Mouse (Mus musculus): ENCODE measurements around the gene Gh. TPM values are rescaled to one million over a fixed set of nuclear protein-coding genes. Genes with fewer than 3 reads are reported as not detected.

Gh gene
- total RNA-seq, 4 experiments from 2014 or later, result not detected

DNA sequence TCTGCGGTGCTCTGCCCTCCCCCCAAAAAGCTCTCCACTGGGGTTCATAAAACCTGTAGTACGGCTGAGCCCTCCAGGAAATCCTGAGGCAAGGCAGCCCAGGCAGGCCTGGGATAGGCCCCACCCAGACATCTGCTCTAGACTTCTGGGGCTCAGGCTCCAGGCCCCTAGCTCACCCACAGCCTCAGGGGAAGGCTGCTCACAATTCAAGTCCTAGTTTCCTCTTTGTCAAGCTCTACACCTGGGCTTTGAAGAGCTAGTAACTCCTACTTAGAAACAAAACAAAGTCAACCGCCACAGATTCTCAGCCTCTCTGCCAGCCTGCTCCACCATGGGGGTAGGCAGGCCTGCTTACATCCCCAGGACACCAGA lies 32.6 kb downstream of the Gh start:
- no peak for DNase-seq (ENCODE audit: low spot score)

DNA sequence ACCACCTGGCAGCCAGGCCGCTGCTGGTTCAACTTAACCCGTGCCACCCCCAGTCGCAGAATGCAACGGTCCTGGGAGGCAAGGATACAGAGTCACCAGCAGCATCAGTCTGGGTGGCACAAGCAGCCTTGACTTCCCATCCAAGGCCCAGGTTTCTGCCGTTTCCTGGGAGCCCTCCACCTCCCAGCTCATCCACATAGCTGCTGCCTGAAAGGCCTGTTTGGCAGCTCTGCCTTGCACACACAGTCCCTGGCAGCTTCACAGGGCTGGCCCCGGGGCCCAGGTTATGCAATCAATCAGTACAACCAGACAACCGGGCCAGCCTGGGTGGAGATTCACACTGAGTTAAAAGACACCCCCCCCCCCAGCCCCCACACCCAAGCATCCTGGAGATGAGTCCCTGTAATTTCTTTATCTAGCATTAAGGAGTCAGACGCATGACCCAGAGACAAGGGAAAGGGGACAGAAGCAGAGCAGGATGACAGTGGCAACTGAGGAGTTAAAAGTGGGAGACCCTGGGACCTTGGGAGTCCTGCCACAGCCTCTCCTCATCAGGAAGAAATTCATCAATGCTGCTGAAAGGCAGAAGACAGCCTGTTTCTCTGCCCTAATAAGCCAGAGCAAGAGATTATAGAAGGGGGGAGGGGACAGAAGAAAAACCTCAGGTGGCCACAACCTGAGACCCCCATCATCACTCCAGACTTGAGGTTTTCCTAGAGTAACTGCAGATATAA lies 33.2 kb downstream of the Gh start:
- DNase-seq (ENCODE audit: low spot score), result peak; percentile 87

DNA sequence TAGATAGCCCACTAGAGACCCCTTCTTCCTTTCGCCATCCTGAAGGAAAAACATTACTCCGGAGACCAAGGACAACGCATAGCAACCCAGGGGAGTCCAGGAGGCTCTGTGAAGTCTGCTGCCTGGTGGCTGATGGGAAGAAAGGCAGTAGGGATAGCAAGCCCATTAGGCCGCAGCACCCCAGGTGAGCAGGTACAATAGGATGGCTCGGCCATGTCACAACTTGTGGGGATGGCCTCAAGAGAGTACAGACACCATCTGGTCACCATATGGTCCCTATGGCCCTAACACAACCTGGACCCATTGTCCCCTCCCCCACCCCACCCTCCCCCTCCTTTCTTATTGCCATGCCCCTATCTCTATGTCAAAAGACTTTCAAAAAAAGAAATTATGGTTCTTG lies 33.8 kb downstream of the Gh start:
- no peak for DNase-seq (ENCODE audit: low spot score)

DNA sequence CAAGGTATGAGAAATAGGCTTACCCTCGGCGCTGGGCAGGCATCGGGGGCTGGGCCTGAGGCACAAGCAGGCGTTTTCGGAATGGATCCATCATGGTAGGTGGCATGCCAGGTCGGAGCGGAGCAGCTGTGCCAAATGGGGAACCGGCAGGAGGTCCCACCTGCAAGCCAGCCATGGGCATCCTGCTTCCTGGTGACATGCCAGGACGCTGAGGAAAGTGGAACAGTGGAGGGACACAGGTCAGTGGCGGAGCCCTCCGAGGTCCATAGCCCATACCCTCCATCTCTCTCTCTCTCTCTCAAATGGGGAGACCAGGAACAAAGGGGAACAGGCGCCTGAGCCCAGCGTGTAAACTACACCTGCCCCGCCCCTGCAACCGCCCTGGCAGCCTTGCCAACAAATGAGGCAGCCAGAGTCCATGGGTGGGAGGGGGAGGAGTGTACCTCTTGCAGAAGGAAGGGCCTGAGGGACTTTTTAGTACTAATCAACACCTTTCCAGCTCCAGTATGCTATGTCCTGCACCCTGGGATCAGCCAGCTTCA lies 34.3 kb downstream of the Gh start:
- no peak for DNase-seq (ENCODE audit: low spot score)

DNA sequence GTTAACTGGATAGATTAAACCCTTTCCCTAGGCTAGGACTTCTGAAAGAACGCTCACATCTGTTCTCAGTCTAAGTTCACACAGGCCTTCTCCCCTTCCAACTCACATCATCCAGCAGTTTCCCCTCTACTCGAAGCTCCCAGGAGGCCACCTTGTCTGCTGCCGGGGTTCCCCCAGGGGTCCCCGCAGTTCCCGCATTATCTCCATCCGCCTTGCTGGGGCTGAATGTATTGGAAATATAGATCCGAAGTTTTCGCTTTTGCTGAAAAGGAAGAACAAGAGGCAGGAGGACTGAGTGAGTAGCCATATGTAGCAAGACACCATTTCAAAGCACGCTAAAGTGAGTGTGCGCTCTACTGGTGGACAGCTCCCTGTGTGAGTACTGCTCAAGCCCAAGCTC lies 35.2 kb downstream of the Gh start:
- no peak for DNase-seq (ENCODE audit: low spot score)

DNA sequence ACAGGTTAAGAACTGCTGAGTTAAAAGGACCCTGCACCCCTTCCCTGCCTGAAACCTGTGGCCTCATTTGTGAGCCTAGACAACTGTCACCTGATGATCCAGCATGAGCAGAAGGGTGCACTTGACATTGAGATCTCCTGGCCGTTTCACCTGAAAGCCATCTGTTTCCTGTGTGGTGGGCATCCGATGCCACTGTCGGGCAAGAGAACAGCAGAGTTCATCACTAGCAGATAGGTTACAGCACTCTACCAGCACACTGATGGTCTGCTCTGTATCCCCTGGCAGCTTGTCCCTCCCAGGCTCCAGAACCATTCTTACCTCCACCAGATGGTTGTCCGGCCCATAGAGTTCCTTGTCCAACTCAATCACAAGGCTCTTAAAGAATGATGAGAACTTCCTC lies 36.1 kb downstream of the Gh start:
- DNase-seq (ENCODE audit: low spot score), result no peak

DNA sequence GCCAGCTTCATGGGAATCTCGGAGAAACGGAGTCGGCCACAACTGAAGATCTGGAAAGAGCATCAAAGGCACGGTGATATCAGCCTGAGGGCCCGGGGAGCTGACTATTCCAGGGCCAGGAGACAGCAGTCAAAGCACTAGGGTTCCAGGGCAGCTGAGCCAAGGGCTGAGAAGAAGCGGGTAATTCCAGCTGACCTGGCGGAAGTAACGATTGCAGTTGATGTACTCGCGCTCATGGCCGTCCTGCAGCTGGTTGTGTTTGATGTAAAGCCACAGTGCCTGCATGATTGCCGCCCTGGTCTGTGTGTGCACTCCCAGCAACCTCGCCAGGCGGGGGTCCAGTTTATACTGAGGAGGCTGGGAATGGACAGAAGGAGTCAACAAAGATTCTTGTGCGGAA lies 36.7 kb downstream of the Gh start:
- DNase-seq (ENCODE audit: low spot score), result no peak

DNA sequence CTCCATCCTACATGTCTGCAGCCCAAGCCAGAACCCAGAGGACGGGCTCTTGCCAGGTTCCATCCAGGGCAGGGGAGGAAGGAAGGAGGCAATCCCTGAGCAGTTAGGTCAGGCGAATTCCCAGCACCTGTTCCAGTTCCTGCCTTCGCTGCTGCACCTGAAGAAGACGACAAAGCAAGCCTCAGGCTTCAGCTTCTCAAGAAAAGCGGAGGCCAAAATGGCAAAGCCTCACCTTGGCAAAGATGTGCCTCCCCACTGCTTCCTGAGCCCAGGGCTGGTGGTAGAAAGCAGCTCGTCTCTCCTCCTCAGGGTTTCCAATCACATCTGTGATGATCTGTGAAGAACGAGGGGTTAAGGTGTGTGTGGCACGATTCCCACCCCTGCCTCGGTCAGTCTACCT lies 37.7 kb downstream of the Gh start:
- DNase-seq (ENCODE audit: low spot score), result no peak

DNA sequence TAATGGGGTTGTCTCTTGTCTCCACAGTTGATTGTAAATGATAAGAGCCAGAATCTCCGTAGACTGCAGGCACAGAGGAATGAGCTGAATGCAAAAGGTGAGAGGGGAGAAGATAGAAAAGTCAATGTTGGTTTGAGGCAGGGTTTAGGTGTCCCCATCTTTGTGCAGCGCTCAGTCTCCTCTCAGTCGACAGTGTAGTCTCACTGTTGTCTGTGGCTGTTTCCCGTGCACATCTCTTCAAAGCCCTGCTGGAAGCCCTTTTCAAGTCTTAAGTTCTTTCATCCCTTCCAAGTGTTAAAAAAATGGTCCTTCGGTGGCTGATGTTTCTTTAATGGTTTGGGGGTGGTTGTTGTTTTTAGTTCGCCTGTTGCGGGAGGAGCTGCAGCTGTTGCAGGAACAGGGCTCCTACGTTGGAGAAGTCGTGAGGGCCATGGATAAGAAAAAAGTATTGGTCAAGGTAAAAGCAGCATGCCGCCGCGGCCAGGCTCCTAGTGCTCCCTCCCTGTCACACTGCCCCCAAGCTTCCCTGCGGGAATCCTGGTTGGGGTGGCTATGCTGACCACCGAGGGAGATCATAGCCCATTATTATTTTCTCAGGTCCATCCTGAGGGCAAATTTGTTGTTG lies 40.7 kb downstream of the Gh start:
- DNase-seq (ENCODE audit: low spot score), result no peak

DNA sequence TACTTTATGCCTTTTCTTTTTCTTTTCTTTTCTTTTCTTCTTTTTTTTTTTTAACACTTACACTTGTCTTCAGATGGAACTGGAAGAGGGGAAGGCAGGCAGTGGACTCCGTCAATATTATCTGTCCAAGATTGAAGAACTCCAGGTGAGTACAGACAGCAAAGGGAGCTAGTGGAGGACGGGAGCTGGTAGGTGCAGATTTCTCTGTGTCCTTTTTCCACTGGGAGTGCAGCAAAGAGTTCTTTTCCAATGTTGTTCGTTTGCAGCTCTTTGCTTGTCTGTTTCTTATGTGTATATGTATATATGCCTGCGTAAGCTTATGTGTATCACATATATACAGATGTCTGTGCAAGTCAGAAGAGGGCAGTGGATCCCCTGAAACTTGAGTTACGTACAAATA lies 44.9 kb downstream of the Gh start:
- DNase-seq (ENCODE audit: low spot score), result no peak

DNA sequence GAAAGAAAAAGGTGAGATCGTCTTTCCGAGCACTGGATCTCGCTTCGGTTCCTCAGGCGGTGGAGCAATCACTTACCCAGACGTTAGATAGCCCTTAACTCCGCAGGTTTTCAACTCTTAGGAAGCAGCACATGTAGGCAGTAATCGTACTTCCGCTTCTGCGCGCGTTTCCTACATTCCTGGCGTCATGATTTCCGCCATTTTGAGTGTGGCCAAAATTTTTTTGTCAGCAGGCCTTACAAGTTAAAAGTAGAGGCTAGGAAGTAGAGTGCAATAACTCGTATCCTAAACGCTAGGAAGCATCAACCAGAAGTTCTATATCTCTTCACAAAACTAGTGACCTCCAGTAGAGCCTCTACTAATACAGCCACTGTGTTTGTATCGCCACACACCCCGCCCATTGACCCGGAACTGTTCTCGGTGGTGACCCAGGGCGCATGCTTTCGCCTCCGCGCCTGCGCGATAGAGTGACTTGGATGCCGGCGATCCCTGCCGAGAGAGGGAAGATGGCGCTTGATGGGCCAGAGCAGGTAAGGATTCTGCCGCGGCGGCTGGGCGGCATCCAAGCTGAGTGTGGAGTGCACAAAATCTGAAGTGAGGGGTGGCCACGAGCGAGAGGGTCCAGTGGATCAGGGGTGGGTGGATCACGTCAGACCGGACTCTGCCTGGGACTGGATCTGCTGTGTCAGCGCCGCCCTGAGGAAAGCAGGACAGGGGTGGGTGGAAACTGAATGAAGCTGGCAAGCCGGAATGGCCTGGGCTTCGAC lies 45.8 kb downstream of the Gh start, which contains the start of the genes Ftsj3 and Psmc5:
Ftsj3 (minus strand) TSS at position 395 of the 767 bp plus-strand sequence.
Psmc5 (plus strand) TSS at position 470 of the 767 bp plus-strand sequence.
- peak; percentile 99 for DNase-seq (ENCODE audit: low spot score)

DNA sequence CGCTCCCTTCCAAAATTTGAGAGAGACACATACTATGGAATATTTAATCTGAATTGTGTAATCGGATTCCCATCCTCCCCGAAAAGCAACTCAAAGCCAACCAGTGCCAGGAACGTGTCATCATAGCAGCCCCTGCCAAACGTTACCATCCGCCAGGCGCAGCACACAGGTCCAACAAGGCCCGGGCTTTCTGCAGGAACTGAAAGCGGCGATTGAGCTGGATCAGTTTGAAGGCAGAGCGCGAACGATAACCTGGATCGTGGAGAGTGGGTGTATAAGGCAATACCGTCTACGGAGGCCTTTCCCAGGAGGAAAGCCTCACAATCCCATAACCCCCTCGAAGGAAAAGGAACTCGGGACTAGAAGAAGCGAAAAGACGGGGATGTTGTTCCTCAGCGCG lies 46.5 kb downstream of the Gh start:
- DNase-seq (ENCODE audit: low spot score), result no peak

DNA sequence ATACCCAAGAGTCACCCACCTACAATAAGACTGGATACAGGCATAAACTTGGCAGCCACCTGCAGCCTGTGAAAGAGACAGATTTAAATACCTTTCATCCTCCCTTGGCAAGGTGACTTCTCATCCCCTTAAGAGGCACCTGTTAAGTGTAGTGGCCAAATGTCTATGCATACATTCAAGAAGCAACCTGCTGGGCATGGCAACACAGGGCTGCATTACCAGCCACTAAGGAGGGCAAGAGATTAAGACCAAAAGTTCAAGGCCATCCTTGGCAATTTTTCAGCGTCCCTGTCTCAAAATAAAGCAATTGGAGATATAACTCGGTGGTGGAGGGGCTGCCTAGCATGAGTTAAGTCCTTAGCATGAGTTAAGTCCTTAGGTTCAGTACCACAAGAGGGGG lies 46.9 kb downstream of the Gh start:
- DNase-seq (ENCODE audit: low spot score), result no peak

Other genes with a start within 250 kb of the Gh start
- 10 to 100 TPM; 56.4 to 73.0 (median 65.0) TPM for gene Taco1, start 235.8 kb downstream of the Gh start, total RNA-seq (2022)
- 10 to 100 TPM; 34.7 to 38.5 (median 36.1) TPM for gene Map3k3, start 217.3 kb downstream of the Gh start, total RNA-seq (2022)
- not detected for gene Gm10840, start 141.0 kb downstream of the Gh start, total RNA-seq (2022)
- 1 to 10 TPM; 1.7 to 3.9 (median 3.4) TPM for gene Limd2, start 141.0 kb downstream of the Gh start, total RNA-seq (2022)
- 1 to 10 TPM; 4.8 to 8.5 (median 7.6) TPM for gene Strada, start 99.7 kb downstream of the Gh start, total RNA-seq (2022)
- 10 to 100 TPM; 71.6 to 93.0 (median 85.9) TPM for gene Ccdc47, start 85.5 kb downstream of the Gh start, total RNA-seq (2022)
- gene Ddx42, start 84.9 kb downstream of the Gh start, total RNA-seq (2022), result 10 to 100 TPM; 24.7 to 30.7 (median 27.3) TPM
- gene Ftsj3, start 45.8 kb downstream of the Gh start, total RNA-seq (2022), result 10 to 100 TPM; 19.3 to 23.1 (median 21.2) TPM
- 100 to 1,000 TPM in 3 of 4 experiments, 10 to 100 TPM in 1; 99.8 to 112 (median 103) TPM for gene Psmc5, start 45.7 kb downstream of the Gh start, total RNA-seq (2022)
- 10 to 100 TPM; 14.3 to 16.7 (median 15.5) TPM for gene Smarcd2, start 28.9 kb downstream of the Gh start, total RNA-seq (2022)
- under 1 TPM in 1 of 4 experiments, not detected in 3; 0.08 TPM for gene Tcam1, start 25.2 kb downstream of the Gh start, total RNA-seq (2022)
- gene Cd79b, start 12.9 kb upstream of the Gh start, total RNA-seq (2022), result 1 to 10 TPM in 2 of 4 experiments, under 1 TPM in 2; 0.52 to 2.3 (median 1.0) TPM
- 10 to 100 TPM; 23.9 to 46.8 (median 31.4) TPM for gene Scn4a, start 51.4 kb upstream of the Gh start, total RNA-seq (2022)
- gene Prr29, start 63.6 kb upstream of the Gh start, total RNA-seq (2022), result 1 to 10 TPM in 3 of 4 experiments, under 1 TPM in 1; 0.75 to 1.8 (median 1.5) TPM
- 10 to 100 TPM; 15.6 to 28.2 (median 21.5) TPM for gene Icam2, start 86.2 kb upstream of the Gh start, total RNA-seq (2022)
- gene Ern1, start 186.0 kb upstream of the Gh start, total RNA-seq (2022), result 10 to 100 TPM; 10.2 to 14.0 (median 12.8) TPM